Mouse (Mus musculus) embryonic facial prominence, embryonic 15.5 days (tissue): ENCODE results near the gene Napsa. TPM values are rescaled to one million over a fixed set of nuclear protein-coding genes. Genes with fewer than 3 reads are reported as not detected.

ENCODE experiments used
- ATAC-seq: fragments of 200-750 bp; cut with Nextera tagmentation; 2 replicates; pipeline ENCODE4 v1.8.0; 2017; ENCODE audit warnings: low read depth, moderate TSS enrichment; ENCODE audit not compliant: insufficient number of reproducible peaks, low FRiP score, low TSS enrichment
- H3K27ac ChIP-seq: fragments of 300-500 bp; sonication (generic); replicated peaks from 2 replicates; pipeline ENCODE4 v1.5.1; 2015; ENCODE audit warnings: mild to moderate bottlenecking, inconsistent platforms
- H3K27me3 ChIP-seq: fragments of 300-500 bp; sonication (generic); 2 replicates; pipeline ENCODE4 v1.6.1; 2015; ENCODE audit warnings: inconsistent platforms
- H3K36me3 ChIP-seq: fragments of 300-500 bp; sonication (generic); 2 replicates; pipeline ENCODE4 v1.6.1; 2015; ENCODE audit warnings: mild to moderate bottlenecking, inconsistent platforms
- H3K4me1 ChIP-seq: fragments of 300-500 bp; sonication (generic); 2 replicates; pipeline ENCODE4 v1.6.1; 2015; ENCODE audit warnings: inconsistent platforms
- H3K4me2 ChIP-seq: fragments of 300-500 bp; sonication (generic); replicated peaks from 2 replicates; pipeline ENCODE4 v1.6.1; 2015; ENCODE audit warnings: mild to moderate bottlenecking, inconsistent platforms
- H3K4me3 ChIP-seq: fragments of 300-500 bp; sonication (generic); replicated peaks from 2 replicates; pipeline ENCODE4 v1.5.1; 2015; ENCODE audit warnings: mild to moderate bottlenecking, inconsistent platforms
- H3K9ac ChIP-seq: fragments of 300-500 bp; sonication (generic); 2 replicates; pipeline ENCODE4 v1.6.1; 2015; ENCODE audit warnings: inconsistent platforms
- H3K9me3 ChIP-seq: fragments of 300-500 bp; sonication (generic); replicated peaks from 2 replicates; pipeline ENCODE4 v1.6.1; 2016; ENCODE audit warnings: inconsistent platforms
- WGBS: fragments of 180-500 bp; shearing (Covaris S2); methylation state at CpG from one replicate; pipeline ENCODE4 v1.1.7; 2015; 5-methylcytosine and 5-hydroxymethylcytosine counted together
- polyA plus RNA-seq: library from polyadenylated mRNA; unstranded; fragments of >200 nt; fragmentation: Nextera tagmentation; extraction: Ambion mirVana; gene quantifications from 2 replicates; pipeline ENCODE4 v1.2.1, GENCODE M21; 2015

The Napsa gene
- polyA plus RNA-seq, 1 experiment from 2014 or later, result 2.9 TPM

- Histone ChIP-seq H3K27me3 (no peaks in the 10 kb centered on the region), H3K4me1 (peaks cover 12% of the 10 kb centered on the region), H3K9me3 (no peaks in the 10 kb centered on the region), H3K9ac (no peak overlapping the region), H3K4me2 (no peak overlapping the region), H3K4me3 (no peak overlapping the region), H3K27ac (no peak overlapping the region), H3K36me3 (peaks cover 49% of the 10 kb centered on the region)
- ATAC-seq, result no peak
- 74% methylated on average over 12 of the region's 12 CpGs for WGBS
These were observed 29.1 kb upstream of the Napsa start for GRCm38 (mm10) chr7:44543071-44543470.

DNA sequence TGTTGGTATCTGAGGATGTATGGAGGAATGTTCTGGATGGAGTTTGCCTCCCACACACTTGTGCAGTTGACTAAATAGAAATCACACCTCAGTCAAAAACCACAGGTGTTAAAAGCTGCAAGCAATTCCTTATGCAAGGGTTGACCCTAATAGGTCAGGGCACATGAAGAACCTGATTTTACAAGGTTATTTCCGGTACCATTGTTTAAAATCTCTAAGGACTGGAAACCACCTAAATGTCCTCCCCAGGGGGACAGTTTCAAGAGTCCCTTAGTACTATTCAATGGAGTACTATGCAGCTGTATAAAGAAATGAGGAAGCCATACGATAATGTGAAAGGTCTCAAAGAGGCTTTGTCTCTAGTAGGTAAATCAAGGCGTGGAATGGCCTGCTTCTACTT, 25.9 kb upstream of the Napsa start:
- Histone ChIP-seq H3K9me3 (no peaks in the 10 kb centered on the region), H3K27me3 (no peaks in the 10 kb centered on the region), H3K27ac (no peak overlapping the region), H3K9ac (no peak overlapping the region), H3K4me3 (no peak overlapping the region), H3K4me2 (no peak overlapping the region), H3K36me3 (peaks cover 37% of the 10 kb centered on the region), H3K4me1 (peaks cover 18% of the 10 kb centered on the region)
- 94% methylated on average over 3 of the region's 3 CpGs for WGBS
- ATAC-seq, result no peak

- Histone ChIP-seq H3K4me2 (peak overlapping the region; percentile 87), H3K36me3 (peaks cover 37% of the 10 kb centered on the region), H3K4me1 (peaks cover 18% of the 10 kb centered on the region), H3K4me3 (peak overlapping the region; percentile 70; the same call in 1 of the 2 replicates), H3K9me3 (no peaks in the 10 kb centered on the region), H3K27me3 (no peaks in the 10 kb centered on the region), H3K27ac (no peak overlapping the region), H3K9ac (no peak overlapping the region; the same call in 1 of the 2 replicates)
- ATAC-seq, result no peak
- 90% methylated on average over 13 of the region's 13 CpGs for WGBS
These were observed 25.1 kb upstream of the Napsa start for GRCm38 (mm10) chr7:44547041-44547440.

DNA sequence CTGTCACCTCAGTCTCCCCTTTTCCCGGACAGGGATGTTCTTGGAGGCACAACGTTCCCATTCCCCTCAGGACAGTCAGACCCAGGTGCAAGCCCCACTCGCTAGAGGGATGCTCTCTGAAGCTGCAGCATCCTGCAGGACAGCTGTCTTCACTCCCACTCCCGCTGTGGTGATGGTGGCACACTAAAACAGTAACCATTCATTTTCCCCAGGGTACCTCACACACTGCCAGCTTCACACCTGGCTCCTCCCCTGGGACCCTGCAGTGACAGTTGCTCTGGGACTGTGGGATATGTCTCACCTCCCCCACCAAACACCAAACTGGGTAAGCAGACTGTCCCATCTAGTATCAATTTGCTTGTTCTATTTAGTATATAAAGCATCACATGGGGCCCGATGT, 24.5 kb upstream of the Napsa start:
- Histone ChIP-seq H3K9me3 (no peaks in the 10 kb centered on the region), H3K4me1 (peaks cover 22% of the 10 kb centered on the region), H3K4me3 (peak overlapping the region; percentile 70), H3K4me2 (peak overlapping the region; percentile 87), H3K27me3 (no peaks in the 10 kb centered on the region), H3K27ac (peak overlapping the region; percentile 86; the same call in 1 of the 2 replicates), H3K9ac (peak overlapping the region; percentile 51), H3K36me3 (peaks cover 34% of the 10 kb centered on the region)
- WGBS, result 18% methylated on average over 5 of the region's 5 CpGs
- no peak for ATAC-seq

GRCm38 (mm10) chr7:44548497-44549087, 23.6 kb upstream of the Napsa start, which contains the start of gene Pold1:
TSS of gene Pold1 (minus strand) at chr7:44548849.
- no peaks in the 10 kb centered on the region for H3K9me3 ChIP-seq
- H3K27me3 ChIP-seq, result no peaks in the 10 kb centered on the region
- peak; percentile 93 for ATAC-seq
- H3K4me1 ChIP-seq, result peaks cover 28% of the 10 kb centered on the region
- peak within 1 kb of the TSS; percentile 86 for H3K27ac ChIP-seq
- H3K9ac ChIP-seq, result peak within 1 kb of the TSS; percentile 51
- peak within 1 kb of the TSS; percentile 70 for H3K4me3 ChIP-seq
- H3K36me3 ChIP-seq, result peaks cover 31% of the 10 kb centered on the region
- H3K4me2 ChIP-seq, result peak within 1 kb of the TSS; percentile 87
- under 1% methylated on average over 43 of the region's 43 CpGs for WGBS

DNA sequence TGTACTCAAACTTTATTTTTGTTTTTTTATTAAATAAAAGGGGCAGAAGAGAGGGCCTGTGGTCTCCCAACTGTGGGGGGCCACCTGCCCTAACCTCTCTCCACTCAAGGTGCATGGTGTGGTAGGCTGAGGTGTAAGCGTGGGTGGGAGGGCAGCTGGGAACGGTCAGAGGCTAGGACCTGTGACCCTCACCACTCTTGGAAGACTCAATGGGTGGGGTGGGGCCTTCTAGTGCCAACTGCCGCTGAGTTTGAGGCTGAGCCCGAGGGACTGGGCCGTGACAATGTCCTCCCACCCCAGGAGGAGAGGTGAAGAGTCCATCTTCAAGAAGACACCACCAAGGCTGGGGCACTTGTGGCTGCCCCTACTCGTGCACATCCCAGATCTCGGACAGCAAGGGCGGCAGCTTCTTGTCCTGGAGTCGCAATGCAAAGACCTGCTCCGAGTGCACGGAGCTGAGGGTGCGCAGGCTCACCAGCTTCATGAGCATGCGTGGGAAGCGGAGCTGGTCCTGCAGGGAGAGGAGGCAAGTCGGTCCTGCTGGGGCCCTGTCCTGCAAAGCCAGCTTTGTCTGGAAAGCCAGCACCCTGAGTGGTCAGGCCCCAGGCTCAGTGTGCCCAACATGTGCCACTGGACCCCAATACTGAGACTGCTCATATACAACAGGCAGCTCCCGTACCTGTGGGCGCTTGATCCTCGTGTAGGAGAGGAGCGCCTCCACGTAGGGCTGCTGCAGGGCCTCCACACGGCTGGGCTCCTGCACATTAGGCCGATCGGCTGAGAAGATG, 22.4 kb upstream of the Napsa start:
- Histone ChIP-seq H3K36me3 (peaks cover 31% of the 10 kb centered on the region), H3K9ac (no peak overlapping the region), H3K4me1 (peaks cover 32% of the 10 kb centered on the region), H3K9me3 (no peaks in the 10 kb centered on the region), H3K27me3 (no peaks in the 10 kb centered on the region), H3K4me2 (no peak overlapping the region), H3K27ac (no peak overlapping the region), H3K4me3 (no peak overlapping the region)
- WGBS, result 93% methylated on average over 23 of the region's 23 CpGs
- ATAC-seq, result no peak

DNA sequence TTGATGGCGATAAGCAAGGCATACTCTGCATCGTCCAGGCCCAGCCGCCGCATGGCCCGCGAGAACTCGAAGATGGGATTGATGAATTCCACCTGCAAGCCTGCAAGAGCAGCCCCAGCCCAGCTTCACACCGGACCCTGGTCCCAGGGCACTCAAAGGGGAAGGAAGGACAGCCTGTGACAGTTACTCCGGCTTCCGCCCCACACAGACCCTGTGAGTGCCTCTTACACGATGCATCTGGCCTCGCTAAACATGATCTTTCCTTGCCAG, 21.8 kb upstream of the Napsa start:
- Histone ChIP-seq H3K4me2 (no peak overlapping the region), H3K4me1 (peaks cover 32% of the 10 kb centered on the region), H3K27ac (no peak overlapping the region), H3K27me3 (no peaks in the 10 kb centered on the region), H3K4me3 (no peak overlapping the region), H3K9me3 (no peaks in the 10 kb centered on the region), H3K9ac (no peak overlapping the region), H3K36me3 (peaks cover 31% of the 10 kb centered on the region)
- 91% methylated on average over 12 of the region's 12 CpGs for WGBS
- ATAC-seq, result no peak

GRCm38 (mm10) chr7:44551301-44551700, 20.9 kb upstream of the Napsa start:
- Histone ChIP-seq H3K4me3 (no peak overlapping the region), H3K9me3 (no peaks in the 10 kb centered on the region), H3K27me3 (no peaks in the 10 kb centered on the region), H3K27ac (no peak overlapping the region), H3K4me2 (no peak overlapping the region), H3K9ac (no peak overlapping the region), H3K36me3 (peaks cover 31% of the 10 kb centered on the region), H3K4me1 (peaks cover 32% of the 10 kb centered on the region)
- ATAC-seq, result no peak
- WGBS, result 90% methylated on average over 21 of the region's 21 CpGs

DNA sequence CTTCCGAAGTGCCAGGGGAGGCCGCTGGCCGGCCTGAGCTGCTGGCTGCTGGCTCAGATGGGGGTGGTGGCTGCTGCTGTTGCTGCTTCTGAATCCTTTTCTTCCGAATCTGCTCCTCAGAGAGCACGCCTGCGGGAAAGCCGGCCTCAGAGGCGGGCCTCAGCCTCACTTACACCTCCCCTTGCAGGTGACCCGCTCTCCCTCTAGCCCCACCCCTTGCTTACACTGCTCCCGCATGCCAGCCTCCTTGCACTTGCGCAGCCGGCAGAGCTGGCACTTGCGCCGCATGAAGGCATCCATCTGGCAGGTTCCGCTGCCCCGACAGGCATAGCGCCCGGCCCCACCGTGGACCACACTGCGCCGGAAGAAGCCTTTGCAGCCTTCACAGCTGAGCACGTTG, 20.4 kb upstream of the Napsa start:
- H3K36me3 ChIP-seq, result peaks cover 31% of the 10 kb centered on the region
- no peak overlapping the region for H3K9ac ChIP-seq
- no peaks in the 10 kb centered on the region for H3K9me3 ChIP-seq
- peaks cover 32% of the 10 kb centered on the region for H3K4me1 ChIP-seq
- no peak overlapping the region for H3K4me2 ChIP-seq
- WGBS, result 79% methylated on average over 22 of the region's 22 CpGs
- ATAC-seq, result no peak
- no peak overlapping the region for H3K4me3 ChIP-seq
- H3K27me3 ChIP-seq, result no peaks in the 10 kb centered on the region
- H3K27ac ChIP-seq, result no peak overlapping the region

GRCm38 (mm10) chr7:44552141-44552908, 19.9 kb upstream of the Napsa start:
- Histone ChIP-seq H3K4me1 (peaks cover 28% of the 10 kb centered on the region), H3K27me3 (no peaks in the 10 kb centered on the region), H3K4me2 (peak overlapping the region; percentile 71), H3K4me3 (peak overlapping the region; percentile 96), H3K9me3 (no peaks in the 10 kb centered on the region), H3K27ac (peak overlapping the region; percentile 99; the same call in 1 of the 2 replicates), H3K36me3 (peaks cover 31% of the 10 kb centered on the region), H3K9ac (peak overlapping the region; percentile 21; the same call in 1 of the 2 replicates)
- ATAC-seq, result no peak
- WGBS, result 87% methylated on average over 31 of the region's 31 CpGs

DNA sequence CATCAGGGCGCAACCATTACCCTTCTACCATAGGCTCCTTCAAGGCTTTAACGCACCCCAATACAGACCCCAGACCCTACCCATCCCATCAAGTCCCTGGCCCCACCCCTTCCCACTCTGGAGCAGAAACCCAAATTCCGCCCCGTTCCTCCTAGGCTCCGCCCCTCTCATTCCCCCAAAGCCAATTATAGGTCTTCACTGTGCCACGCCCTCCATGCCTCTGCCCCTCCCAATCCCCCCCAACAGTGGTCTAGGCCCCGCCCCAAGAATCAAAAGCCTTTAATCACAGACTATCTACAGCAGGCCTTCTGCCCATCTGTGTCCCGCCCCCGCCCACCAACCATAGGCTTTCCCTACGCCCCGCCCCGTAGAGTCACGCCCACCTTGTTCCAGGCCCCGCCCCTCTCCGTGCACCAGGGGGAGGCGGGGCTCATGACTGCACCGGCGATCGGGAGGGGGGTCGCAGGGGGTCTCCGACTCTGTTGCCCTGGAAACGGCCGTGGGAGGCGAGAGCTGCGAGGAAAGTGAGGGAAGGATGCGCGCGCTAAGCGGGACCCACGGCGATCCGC, 18.9 kb upstream of the Napsa start:
- Histone ChIP-seq H3K9me3 (no peaks in the 10 kb centered on the region), H3K4me3 (peak overlapping the region; percentile 96), H3K36me3 (peaks cover 31% of the 10 kb centered on the region), H3K9ac (peak overlapping the region; percentile 78), H3K27ac (peak overlapping the region; percentile 99), H3K4me2 (peak overlapping the region; percentile 71), H3K4me1 (peaks cover 18% of the 10 kb centered on the region), H3K27me3 (no peaks in the 10 kb centered on the region)
- WGBS, result 1% methylated on average over 32 of the region's 32 CpGs
- peak; percentile 85 for ATAC-seq
